Mouse (Mus musculus): ENCODE measurements around the gene Rcc1.
A peak's percentile ranks its signal among the peaks of the same experiment; 100 is the strongest.
"Not testable (repeated sequence)": the region's sequence is repeated elsewhere in the genome, so short reads cannot be mapped to it uniquely, and the experiment has no call there.

Gene Rcc1

DNA sequence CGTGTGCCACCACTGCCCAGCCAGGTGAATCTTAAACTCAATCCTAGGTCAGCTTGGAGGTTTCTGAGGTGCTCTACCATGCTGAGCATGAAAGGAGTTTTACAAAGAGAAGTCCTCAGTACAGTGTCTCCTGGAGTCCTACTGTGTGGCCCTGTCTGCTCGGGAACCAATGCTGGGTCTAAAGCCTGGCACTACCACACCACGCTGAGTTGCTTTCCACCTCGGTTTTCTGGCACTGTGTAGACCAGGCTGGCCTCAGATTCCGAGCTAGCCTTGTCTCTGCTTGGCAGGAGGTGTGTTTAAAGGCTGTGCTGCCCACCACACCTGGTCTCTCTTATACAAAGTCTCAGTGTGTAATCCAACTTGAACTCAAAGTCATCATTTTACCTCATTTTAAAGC lies 40.8 kb downstream of the Rcc1 start:
- no peak for DNase-seq (ENCODE audit: low spot score in 2 of 2)

DNA sequence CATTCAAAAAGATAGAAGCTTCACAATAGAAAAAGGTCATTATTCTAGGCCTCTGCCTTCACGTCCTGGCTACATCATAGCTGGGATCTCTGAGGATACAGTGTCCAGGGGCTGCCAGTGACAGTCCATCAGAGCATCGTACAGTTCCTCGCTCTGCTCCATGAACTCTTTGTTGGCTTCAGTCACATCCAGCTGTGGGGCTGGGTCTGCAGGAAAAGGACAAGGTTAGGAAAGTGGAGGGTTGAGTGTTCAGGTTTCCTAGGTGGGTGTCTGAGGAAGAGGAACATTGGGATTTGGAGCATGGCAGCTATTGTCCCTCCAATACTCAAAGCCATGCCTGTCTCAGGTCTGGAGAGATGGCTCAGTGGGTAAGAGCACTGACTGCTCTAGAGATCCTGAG lies 41.6 kb downstream of the Rcc1 start:
- no peak for DNase-seq (ENCODE audit: low spot score in 2 of 2)

GRCm38 (mm10) chr4:132311209-132311608 lies 42.2 kb downstream of the Rcc1 start:
- no peak for DNase-seq (ENCODE audit: low spot score in 2 of 2)

DNA sequence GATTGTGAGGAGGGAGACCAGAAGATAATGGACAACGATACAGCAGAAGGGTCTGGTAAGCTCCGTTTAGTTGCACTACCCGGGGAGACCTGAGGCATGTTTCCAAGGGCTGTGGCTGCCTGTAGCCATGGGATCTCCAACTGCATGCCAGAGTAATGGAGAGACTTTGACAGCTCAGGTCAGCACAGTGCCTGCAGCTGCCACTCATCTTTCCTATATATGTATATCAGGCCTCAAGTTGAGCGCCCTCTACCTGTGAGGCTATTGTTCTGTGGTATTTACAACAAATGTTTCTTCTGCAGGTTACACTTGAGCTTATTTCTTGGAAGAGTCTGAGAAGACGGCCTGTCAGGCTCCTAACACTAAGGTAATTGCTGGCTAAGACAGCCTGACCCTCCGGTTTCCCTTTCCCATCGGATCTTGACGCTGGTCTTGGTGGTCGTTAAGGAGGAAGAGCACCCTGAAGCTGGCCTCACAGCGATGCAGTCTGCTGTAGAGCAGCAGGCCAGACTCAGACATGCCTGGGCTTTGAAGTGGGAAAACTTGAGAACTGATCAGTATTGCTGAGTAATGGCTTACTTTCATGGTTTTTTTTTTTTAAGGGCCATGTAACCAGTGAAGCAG lies 43.4 kb downstream of the Rcc1 start:
- DNase-seq (ENCODE audit: low spot score in 2 of 2) = peak; percentile 16 to 33

DNA sequence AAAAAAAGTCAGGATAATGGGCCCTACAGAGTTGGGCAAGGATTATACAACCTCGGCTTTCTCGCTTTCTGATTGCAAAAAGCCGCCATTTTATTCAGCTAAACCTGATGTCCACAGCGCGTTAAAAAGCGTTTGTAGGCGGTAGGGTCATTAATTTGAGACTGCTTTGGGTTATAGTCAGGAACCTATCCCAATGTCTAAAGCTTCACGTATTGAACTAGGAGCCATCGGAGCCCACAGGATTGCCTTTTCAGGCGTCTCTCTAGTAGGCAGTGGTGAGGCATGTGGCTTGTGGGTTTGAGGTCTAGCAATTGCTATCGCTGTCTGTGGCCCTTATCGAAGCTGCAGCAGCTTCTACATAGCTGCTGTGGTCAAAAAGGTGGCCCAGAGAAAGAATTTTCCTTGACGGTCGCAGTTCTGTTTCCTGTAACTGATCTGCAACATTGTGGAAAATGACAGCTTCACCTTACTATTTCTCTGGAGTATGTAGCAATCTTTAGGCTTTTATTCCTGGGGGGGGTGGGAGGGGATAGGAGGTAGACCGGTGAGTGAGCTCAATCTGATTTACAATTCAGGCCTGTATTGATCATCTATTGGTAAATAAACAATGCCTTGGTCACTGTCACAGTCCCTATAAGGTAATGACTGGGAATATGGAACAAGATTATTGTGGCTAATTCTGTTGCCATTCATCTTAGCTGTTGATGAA lies 44.1 kb downstream of the Rcc1 start:
- DNase-seq (ENCODE audit: low spot score in 2 of 2) = no peak

- peak; percentile 81 to 88 for DNase-seq (ENCODE audit: low spot score in 2 of 2)
Measured at GRCm38 (mm10) chr4:132308437-132309139, 44.8 kb downstream of the Rcc1 start.

DNA sequence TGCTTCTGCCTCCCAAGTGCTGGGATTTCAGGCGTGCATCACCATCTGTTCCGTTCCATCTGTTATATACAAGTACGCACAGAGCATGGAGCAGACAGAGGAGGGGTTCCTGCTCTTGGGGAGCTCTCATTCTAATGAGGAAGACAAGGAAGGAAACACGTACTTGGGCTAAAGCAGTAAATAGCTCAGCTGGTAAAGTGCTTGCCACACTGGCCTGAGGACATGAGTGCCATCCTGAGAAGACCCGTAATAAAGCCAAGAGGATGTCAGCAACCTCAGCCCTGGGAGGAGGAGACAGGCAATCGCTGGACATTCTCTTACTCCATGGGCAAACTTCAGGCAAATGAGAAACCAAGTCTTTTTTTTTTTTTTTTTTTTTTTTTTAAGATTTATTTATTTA lies 47.4 kb downstream of the Rcc1 start:
- DNase-seq (ENCODE audit: low spot score in 2 of 2) = no peak

- no peak for DNase-seq (ENCODE audit: low spot score in 2 of 2)
Measured at GRCm38 (mm10) chr4:132305276-132305675, 48.1 kb downstream of the Rcc1 start.

GRCm38 (mm10) chr4:132303484-132303883 lies 49.9 kb downstream of the Rcc1 start:
- DNase-seq (ENCODE audit: low spot score in 2 of 2) = not testable (repeated sequence)

DNA sequence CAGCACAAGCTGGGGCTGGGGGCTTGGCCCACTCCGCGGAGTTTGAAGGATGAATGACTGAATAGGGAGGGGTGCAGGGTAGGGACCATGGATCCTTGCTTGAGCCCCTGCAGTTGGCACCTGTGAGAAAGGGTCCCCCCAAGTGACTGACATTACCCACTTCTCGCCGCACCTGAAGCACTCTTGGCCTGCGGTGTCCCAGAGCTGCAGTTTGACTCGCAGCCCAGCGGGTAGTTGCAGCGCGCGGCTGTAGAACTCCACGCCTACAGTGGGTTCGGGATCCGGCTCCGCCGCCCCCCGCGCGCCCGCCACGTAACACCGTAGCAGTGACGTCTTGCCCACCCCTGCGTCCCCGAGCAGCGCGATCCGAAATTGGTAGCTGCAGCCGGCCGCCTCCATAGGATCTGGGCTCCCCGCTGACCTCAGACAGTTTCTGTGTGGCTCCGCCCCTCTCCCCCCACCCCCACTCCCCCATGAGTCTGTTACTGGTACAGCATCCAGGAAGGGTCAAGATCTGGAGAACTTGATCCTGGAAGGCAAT lies 50.4 kb downstream of the Rcc1 start, which contains the start of gene Rab42:
Rab42 (minus strand) TSS at position 447 of the 541 bp plus-strand sequence.
- DNase-seq (ENCODE audit: low spot score in 2 of 2) = peak; percentile 29 to 48

GRCm38 (mm10) chr4:132301965-132302938 lies 51.2 kb downstream of the Rcc1 start:
- no peak for DNase-seq (ENCODE audit: low spot score in 2 of 2)

GRCm38 (mm10) chr4:132301486-132301885 lies 51.9 kb downstream of the Rcc1 start:
- no peak for DNase-seq (ENCODE audit: low spot score in 2 of 2)

DNA sequence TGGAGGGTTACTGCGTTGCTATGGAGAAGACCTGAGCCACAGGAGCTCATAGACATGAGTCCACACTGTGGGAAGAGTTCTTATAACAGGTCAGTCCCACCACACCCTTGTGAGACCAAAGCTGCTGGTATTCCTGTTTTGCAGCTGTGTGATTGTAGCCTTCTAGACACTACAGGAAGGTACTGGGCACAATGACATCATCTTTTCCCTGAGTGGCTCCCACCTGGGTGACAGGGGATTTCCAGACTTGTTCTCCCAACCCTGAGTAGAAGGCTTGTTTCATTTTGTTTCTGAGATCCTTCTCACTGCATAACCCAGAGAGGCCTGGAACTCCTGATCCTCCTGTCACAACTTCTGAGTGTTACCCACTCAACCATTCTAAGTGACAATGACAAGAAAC lies 53.6 kb downstream of the Rcc1 start:
- DNase-seq (ENCODE audit: low spot score in 2 of 2) = no peak

DNA sequence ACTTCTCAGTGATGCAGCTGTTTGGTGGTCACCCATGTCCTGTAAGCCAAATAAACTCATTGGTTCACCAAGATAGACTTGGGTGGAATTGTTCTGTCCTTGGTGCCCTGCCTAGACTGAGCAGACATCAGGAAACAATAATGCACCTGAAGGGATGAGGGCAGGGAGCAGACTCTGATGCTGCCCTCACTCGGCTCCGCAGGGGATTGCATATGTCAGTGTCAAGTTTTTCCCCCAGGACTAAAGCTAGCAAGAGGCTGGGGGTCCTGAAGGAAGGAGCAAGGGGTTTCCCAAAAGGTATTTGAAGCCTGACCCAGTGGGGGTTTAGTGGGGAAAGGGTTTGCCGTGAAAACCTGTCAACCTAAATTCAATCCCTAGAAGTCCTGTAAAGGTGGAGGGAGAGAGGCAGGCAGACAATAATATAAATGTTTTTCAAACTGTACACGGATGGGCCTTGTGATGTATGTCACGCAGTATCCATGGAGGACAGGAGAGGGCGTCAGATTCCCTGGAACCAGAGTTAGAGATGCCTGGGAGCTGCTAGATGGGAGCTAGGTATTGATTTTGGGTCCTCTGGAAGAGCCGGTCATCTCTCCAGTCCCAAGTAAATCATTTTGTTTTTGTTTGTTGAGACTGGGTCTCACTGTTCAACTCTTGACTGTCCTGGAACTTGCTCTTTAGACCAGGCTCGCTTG lies 57.6 kb downstream of the Rcc1 start:
- no peak for DNase-seq (ENCODE audit: low spot score in 2 of 2)

GRCm38 (mm10) chr4:132293682-132294240 lies 59.6 kb downstream of the Rcc1 start:
- DNase-seq (ENCODE audit: low spot score in 2 of 2) = no peak

GRCm38 (mm10) chr4:132292988-132293387 lies 60.4 kb downstream of the Rcc1 start:
- DNase-seq (ENCODE audit: low spot score in 2 of 2) = no peak

DNA sequence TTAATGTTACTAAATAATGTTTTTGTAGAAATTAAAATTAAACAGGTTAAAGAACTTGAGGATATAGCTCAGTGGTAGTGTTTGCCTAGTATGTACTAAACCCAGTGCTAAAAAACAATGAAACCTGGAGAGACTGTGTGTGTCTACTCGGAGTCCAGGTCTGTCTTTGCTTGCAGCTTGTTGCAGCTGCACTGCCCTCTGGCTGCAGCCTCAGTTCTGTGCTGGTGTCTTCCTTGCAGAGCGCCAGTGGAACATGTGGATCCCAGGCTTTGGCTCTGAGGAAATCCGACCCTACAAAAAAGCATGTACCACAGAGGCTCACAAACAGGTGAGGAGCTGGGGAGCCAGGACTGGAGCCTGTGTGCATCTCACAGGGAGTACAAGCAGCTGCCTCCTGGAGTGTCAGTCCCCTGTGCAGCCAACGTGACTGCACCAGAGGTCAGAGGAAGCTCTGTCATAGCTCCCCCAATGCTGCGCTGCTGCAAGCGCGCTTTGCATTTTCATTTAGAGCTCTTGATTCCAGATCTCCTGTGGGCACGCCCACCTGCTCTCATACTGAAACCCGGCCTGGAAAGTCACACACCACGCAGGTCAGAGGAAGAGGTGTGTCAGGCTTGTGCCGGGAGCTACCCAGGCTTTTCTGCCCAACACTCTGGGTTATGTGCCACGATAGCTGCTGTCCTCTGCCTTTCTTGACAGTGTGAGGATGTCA lies 61.6 kb downstream of the Rcc1 start:
- no peak for DNase-seq (ENCODE audit: low spot score in 2 of 2)

DNA sequence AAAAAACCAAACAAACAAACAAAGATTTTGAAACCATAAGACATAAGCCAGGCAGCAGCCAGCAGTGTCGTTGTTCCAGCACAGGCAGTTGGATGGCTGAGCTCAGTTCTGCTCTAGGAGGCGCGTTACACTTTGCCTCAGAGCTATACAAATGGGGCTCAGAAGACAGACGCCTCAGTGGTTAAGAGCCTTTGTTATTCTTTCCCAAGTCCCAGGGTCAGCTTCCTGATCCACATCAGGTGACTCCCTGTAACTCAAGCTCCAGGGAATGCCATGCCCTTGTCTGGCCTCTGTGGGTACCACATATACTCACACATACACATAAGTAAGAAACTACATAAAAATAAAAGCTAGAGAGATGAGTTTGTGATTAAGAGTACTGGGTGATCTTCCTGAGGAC lies 62.3 kb downstream of the Rcc1 start:
- no peak for DNase-seq (ENCODE audit: low spot score in 2 of 2)

- DNase-seq (ENCODE audit: low spot score in 2 of 2) = not testable (repeated sequence)
Measured at GRCm38 (mm10) chr4:132288840-132289239, 64.6 kb downstream of the Rcc1 start.
